ENCODE assay signal across 8 mouse cellular contexts in genomic region chr6:124694166-124694955, GRCm38 (mm10). TPM values are rescaled to one million over a fixed set of nuclear protein-coding genes. Genes with fewer than 3 reads are reported as not detected.
DNase-seq lines count a peak whose midpoint lies in the region; ATAC-seq lines count a peak whose summit lies in the region.

No protein-coding gene starts in this region.

- H3K9ac ChIP-seq in kidney, embryonic 14.5 days (ENCODE audit: low read depth, low read length), result no peak overlapping the region
- peak overlapping the region; percentile 56 for H3K9ac ChIP-seq in lung, embryonic 16.5 days (ENCODE audit: low read length)

- peaks cover 11% of the 10 kb centered on the region; the same call in 1 of the 2 replicates for H3K36me3 ChIP-seq in kidney, embryonic 14.5 days (ENCODE audit: control insufficient read depth, insufficient read depth, low read length)
- H3K36me3 ChIP-seq in lung, embryonic 16.5 days (ENCODE audit: control insufficient read depth, insufficient read depth, low read length), result no peaks in the 10 kb centered on the region

- H3K4me2 ChIP-seq in kidney, embryonic 14.5 days (replicated peaks; ENCODE audit: low read depth, low read length), result no peak overlapping the region
- H3K4me2 ChIP-seq in lung, embryonic 16.5 days (ENCODE audit: low read depth, low read length), result peak overlapping the region; percentile 29; the same call in 1 of the 2 replicates

- peak overlapping the region; percentile 39; the same call in 1 of the 2 replicates for H3K27ac ChIP-seq in kidney, embryonic 14.5 days (ENCODE audit: low read depth, low read length)
- peak overlapping the region; percentile 95 for H3K27ac ChIP-seq in lung, embryonic 16.5 days (ENCODE audit: low read length)

- no peaks in the 10 kb centered on the region for H3K9me3 ChIP-seq in kidney, embryonic 14.5 days (ENCODE audit: control insufficient read depth, low read length)
- H3K9me3 ChIP-seq in lung, embryonic 16.5 days (ENCODE audit: control insufficient read depth, low read length), result no peaks in the 10 kb centered on the region

- peak; percentile 22 to 37 for DNase-seq in left cerebral cortex, adult 18-20 months (ENCODE audit: low spot score in 2 of 2)
- DNase-seq in left cerebral cortex, adult 11 months (ENCODE audit: low spot score), result no peak
- DNase-seq in adrenal gland, postnatal 25 days, result peak; percentile 72
- DNase-seq in frontal cortex, postnatal 36 days (ENCODE audit: low spot score in 2 of 2), result peak; percentile 39 to 55
- DNase-seq in right cerebral cortex, postnatal 4 days, result peak; percentile 65
- DNase-seq in gastrocnemius, postnatal 10 days, result no peak

- peaks cover 20% of the 10 kb centered on the region; the same call in 1 of the 2 replicates for H3K4me1 ChIP-seq in kidney, embryonic 14.5 days (ENCODE audit: control insufficient read depth, insufficient read depth, low read length)
- peaks cover 20% of the 10 kb centered on the region for H3K4me1 ChIP-seq in lung, embryonic 16.5 days (replicated peaks; ENCODE audit: control insufficient read depth, insufficient read depth, low read length)

- H3K27me3 ChIP-seq in kidney, embryonic 14.5 days (ENCODE audit: control insufficient read depth, insufficient read depth, low read length), result no peaks in the 10 kb centered on the region
- no peaks in the 10 kb centered on the region for H3K27me3 ChIP-seq in lung, embryonic 16.5 days (ENCODE audit: control insufficient read depth, insufficient read depth, low read depth, low read length)

- no peak overlapping the region for H3K4me3 ChIP-seq in kidney, embryonic 14.5 days (ENCODE audit: low read length)
- H3K4me3 ChIP-seq in lung, embryonic 16.5 days (ENCODE audit: low read length), result no peak overlapping the region

- no peak for ATAC-seq in kidney, embryonic 14.5 days (ENCODE audit: low FRiP score, low TSS enrichment)
- ATAC-seq in lung, embryonic 16.5 days (ENCODE audit: low read depth), result peak; percentile 92

- WGBS in kidney, embryonic 14.5 days, result 71% methylated on average over 15 of the region's 15 CpGs
- WGBS in lung, embryonic 16.5 days, result 53% methylated on average over 15 of the region's 15 CpGs

RNA-seq across cellular contexts. Expression of gene Emg1, which starts 17.6 kb away (rescaled TPM):
- total RNA-seq in left cerebral cortex, adult 18-20 months (2021), result 10 to 100 TPM; 45.7 to 49.1 TPM
- total RNA-seq in adrenal gland, postnatal 25 days (2021), result 81.8 and 82.8 TPM in 2 replicates
- polyA plus RNA-seq in kidney, embryonic 14.5 days (2014; fragmentation: Nextera tagmentation; extraction: Ambion mirVana), result 233 and 278 TPM in 2 replicates
- 188 and 192 TPM in 2 replicates for polyA plus RNA-seq in lung, embryonic 16.5 days (2015; fragmentation: Nextera tagmentation; extraction: Ambion mirVana)
- total RNA-seq in gastrocnemius, postnatal 10 days (2021), result 10 to 100 TPM; 61.0 to 62.5 TPM

RNA-seq across cellular contexts. Expression of gene Phb2, which starts 17.8 kb away (rescaled TPM):
- total RNA-seq in left cerebral cortex, adult 18-20 months (2021), result 100 to 1,000 TPM; 115 to 117 TPM
- 302 and 348 TPM in 2 replicates for total RNA-seq in adrenal gland, postnatal 25 days (2021)
- polyA plus RNA-seq in kidney, embryonic 14.5 days (2014; fragmentation: Nextera tagmentation; extraction: Ambion mirVana), result 341 and 402 TPM in 2 replicates
- polyA plus RNA-seq in lung, embryonic 16.5 days (2015; fragmentation: Nextera tagmentation; extraction: Ambion mirVana), result 254 and 278 TPM in 2 replicates
- total RNA-seq in gastrocnemius, postnatal 10 days (2021), result 100 to 1,000 TPM; 205 to 206 TPM

RNA-seq across cellular contexts. Expression of gene Lpcat3, which starts 31.5 kb away (rescaled TPM):
- 10 to 100 TPM; 20.1 to 20.6 TPM for total RNA-seq in left cerebral cortex, adult 18-20 months (2021)
- 91.9 and 110 TPM in 2 replicates for total RNA-seq in adrenal gland, postnatal 25 days (2021)
- polyA plus RNA-seq in kidney, embryonic 14.5 days (2014; fragmentation: Nextera tagmentation; extraction: Ambion mirVana), result 51.2 and 67.3 TPM in 2 replicates
- polyA plus RNA-seq in lung, embryonic 16.5 days (2015; fragmentation: Nextera tagmentation; extraction: Ambion mirVana), result 60.9 and 61.9 TPM in 2 replicates
- 10 to 100 TPM; 28.2 to 41.3 TPM for total RNA-seq in gastrocnemius, postnatal 10 days (2021)

RNA-seq across cellular contexts. Expression of gene Ptpn6, which starts 44.2 kb away (rescaled TPM):
- total RNA-seq in left cerebral cortex, adult 18-20 months (2021), result 1 to 10 TPM; 2.5 to 5.1 TPM
- 4.6 and 9.1 TPM in 2 replicates for total RNA-seq in adrenal gland, postnatal 25 days (2021)
- 10.0 and 12.9 TPM in 2 replicates for polyA plus RNA-seq in kidney, embryonic 14.5 days (2014; fragmentation: Nextera tagmentation; extraction: Ambion mirVana)
- 21.3 and 27.3 TPM in 2 replicates for polyA plus RNA-seq in lung, embryonic 16.5 days (2015; fragmentation: Nextera tagmentation; extraction: Ambion mirVana)
- total RNA-seq in gastrocnemius, postnatal 10 days (2021), result 1 to 10 TPM; 1.8 to 3.8 TPM

RNA-seq across cellular contexts. Expression of gene Grcc10, which starts 46.8 kb away (rescaled TPM):
- 100 to 1,000 TPM; 321 to 335 TPM for total RNA-seq in left cerebral cortex, adult 18-20 months (2021)
- 357 and 392 TPM in 2 replicates for total RNA-seq in adrenal gland, postnatal 25 days (2021)
- 564 and 762 TPM in 2 replicates for polyA plus RNA-seq in kidney, embryonic 14.5 days (2014; fragmentation: Nextera tagmentation; extraction: Ambion mirVana)
- polyA plus RNA-seq in lung, embryonic 16.5 days (2015; fragmentation: Nextera tagmentation; extraction: Ambion mirVana), result 430 and 446 TPM in 2 replicates
- total RNA-seq in gastrocnemius, postnatal 10 days (2021), result 100 to 1,000 TPM; 213 to 226 TPM

Comparison
In these comparisons a context has a peak if more than half of its experiments do, and no peak if none do; other contexts are left out.
1. DNase-seq: peak in left cerebral cortex, adult 18-20 months (2 of 2), adrenal gland, postnatal 25 days (single experiment), frontal cortex, postnatal 36 days (2 of 2) and right cerebral cortex, postnatal 4 days (single experiment); none in left cerebral cortex, adult 11 months (single experiment) and gastrocnemius, postnatal 10 days (single experiment).